Mouse (Mus musculus) kidney, embryonic 14.5 days (tissue): ENCODE results near the gene Dlg2. TPM values are rescaled to one million over a fixed set of nuclear protein-coding genes. Genes with fewer than 3 reads are reported as not detected.

Source experiments
- ATAC-seq: fragments of 200-750 bp; cut with Nextera tagmentation; 2 replicates; pipeline ENCODE4 v1.8.0; 2017; ENCODE audit warnings: moderate number of reproducible peaks, mild to moderate bottlenecking, moderate TSS enrichment, moderate library complexity; ENCODE audit not compliant: low FRiP score, low TSS enrichment
- H3K27ac ChIP-seq: fragments of 300-500 bp; sonication (generic); 2 replicates; pipeline ENCODE4 v1.5.1; 2014; ENCODE audit warnings: low read depth, mild to moderate bottlenecking, low read length, moderate library complexity, mixed read lengths
- H3K27me3 ChIP-seq: fragments of 300-500 bp; sonication (generic); 2 replicates; pipeline ENCODE4 v1.6.1; 2014; ENCODE audit warnings: mild to moderate bottlenecking, low read length; ENCODE audit not compliant: control insufficient read depth, insufficient read depth
- H3K36me3 ChIP-seq: fragments of 300-500 bp; sonication (generic); 2 replicates; pipeline ENCODE4 v1.6.1; 2014; ENCODE audit warnings: low read length, mixed read lengths; ENCODE audit not compliant: control insufficient read depth, insufficient read depth
- H3K4me1 ChIP-seq: fragments of 300-500 bp; sonication (generic); 2 replicates; pipeline ENCODE4 v1.6.1; 2014; ENCODE audit warnings: low read length, mixed read lengths; ENCODE audit not compliant: control insufficient read depth, insufficient read depth
- H3K4me2 ChIP-seq: fragments of 300-500 bp; sonication (generic); replicated peaks from 2 replicates; pipeline ENCODE4 v1.6.1; 2014; ENCODE audit warnings: low read depth, mild to moderate bottlenecking, low read length
- H3K4me3 ChIP-seq: fragments of 300-500 bp; sonication (generic); 2 replicates; pipeline ENCODE4 v1.5.1; 2014; ENCODE audit warnings: mild to moderate bottlenecking, low read length
- H3K9ac ChIP-seq: fragments of 300-500 bp; sonication (generic); 2 replicates; pipeline ENCODE4 v1.6.1; 2014; ENCODE audit warnings: low read depth, mild to moderate bottlenecking, low read length, moderate library complexity
- H3K9me3 ChIP-seq: fragments of 300-500 bp; sonication (generic); 2 replicates; pipeline ENCODE4 v1.6.1; 2016; ENCODE audit warnings: low read length; ENCODE audit not compliant: control insufficient read depth
- WGBS: fragments of 180-500 bp; shearing (Covaris S2); extraction: QIAGEN DNeasy Blood & Tissue Kit; methylation state at CpG from one replicate; pipeline ENCODE4 v1.1.7; 2014; 5-methylcytosine and 5-hydroxymethylcytosine counted together
- polyA plus RNA-seq: library from polyadenylated mRNA; unstranded; fragments of >200 nt; fragmentation: Nextera tagmentation; extraction: Ambion mirVana; gene quantifications from 2 replicates; pipeline ENCODE4 v1.2.1, GENCODE M21; 2014

The Dlg2 gene
- polyA plus RNA-seq, 1 experiment from 2014 or later = 0.97 TPM

GRCm38 (mm10) chr7:92277629-92278028 lies 1801.2 kb downstream of the Dlg2 start:
- Histone ChIP-seq H3K36me3 (no peaks in the 10 kb centered on the region), H3K27me3 (no peaks in the 10 kb centered on the region)
- WGBS = 68% methylated on average over 4 of the region's 4 CpGs

DNA sequence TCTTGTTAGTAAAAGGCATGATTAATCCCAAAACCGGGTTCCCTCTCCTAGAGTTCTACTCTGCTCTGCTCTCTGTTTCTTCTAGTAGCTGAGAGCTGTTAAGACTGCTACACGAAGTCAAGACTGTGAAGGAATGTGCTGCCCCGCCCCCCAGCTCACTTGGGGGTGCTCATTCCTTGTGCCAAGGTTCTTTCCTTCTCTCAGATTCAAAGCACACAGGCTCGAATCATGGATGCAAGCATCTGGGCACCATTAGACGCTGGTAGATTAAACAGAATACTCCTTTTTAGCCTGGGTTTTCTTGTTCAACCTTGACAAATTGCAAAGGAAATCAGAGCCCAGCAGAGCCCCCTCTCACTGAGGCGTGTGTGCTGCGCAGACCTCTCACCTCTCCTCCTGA lies 1804.5 kb downstream of the Dlg2 start:
- 34% methylated on average over 7 of the region's 7 CpGs for WGBS
- H3K9me3 ChIP-seq = no peaks in the 10 kb centered on the region

More at GRCm38 (mm10) chr7:92277629-92278028, 1801.2 kb downstream of the Dlg2 start:
- Histone ChIP-seq H3K9ac (no peak overlapping the region), H3K9me3 (no peaks in the 10 kb centered on the region), H3K4me1 (no peaks in the 10 kb centered on the region), H3K27ac (no peak overlapping the region), H3K4me2 (no peak overlapping the region), H3K4me3 (no peak overlapping the region)
- ATAC-seq = no peak

GRCm38 (mm10) chr7:92287058-92287457 lies 1810.6 kb downstream of the Dlg2 start:
- H3K4me2 ChIP-seq = no peak overlapping the region
- H3K27ac ChIP-seq = no peak overlapping the region
- 24% methylated on average over 1 of the region's 1 CpGs for WGBS
- H3K36me3 ChIP-seq = no peaks in the 10 kb centered on the region
- no peak overlapping the region for H3K4me3 ChIP-seq
- ATAC-seq = no peak
- no peaks in the 10 kb centered on the region for H3K9me3 ChIP-seq
- H3K27me3 ChIP-seq = no peaks in the 10 kb centered on the region
- H3K4me1 ChIP-seq = no peaks in the 10 kb centered on the region
- no peak overlapping the region for H3K9ac ChIP-seq

More for the DNA sequence above, 1804.5 kb downstream of the Dlg2 start:
- H3K4me3 ChIP-seq = no peak overlapping the region
- ATAC-seq = no peak
- no peaks in the 10 kb centered on the region for H3K4me1 ChIP-seq
- H3K9ac ChIP-seq = no peak overlapping the region
- no peaks in the 10 kb centered on the region for H3K36me3 ChIP-seq
- no peak overlapping the region for H3K27ac ChIP-seq
- H3K4me2 ChIP-seq = no peak overlapping the region
- H3K27me3 ChIP-seq = no peaks in the 10 kb centered on the region

- no peak overlapping the region for H3K9ac ChIP-seq
- H3K36me3 ChIP-seq = no peaks in the 10 kb centered on the region
- H3K27me3 ChIP-seq = no peaks in the 10 kb centered on the region
- no peaks in the 10 kb centered on the region for H3K4me1 ChIP-seq
- 92% methylated on average over 3 of the region's 3 CpGs for WGBS
- H3K4me3 ChIP-seq = no peak overlapping the region
- no peak overlapping the region for H3K27ac ChIP-seq
- ATAC-seq = no peak
- no peak overlapping the region for H3K4me2 ChIP-seq
- no peaks in the 10 kb centered on the region for H3K9me3 ChIP-seq
Measured at GRCm38 (mm10) chr7:92288814-92289213, 1812.3 kb downstream of the Dlg2 start.

DNA sequence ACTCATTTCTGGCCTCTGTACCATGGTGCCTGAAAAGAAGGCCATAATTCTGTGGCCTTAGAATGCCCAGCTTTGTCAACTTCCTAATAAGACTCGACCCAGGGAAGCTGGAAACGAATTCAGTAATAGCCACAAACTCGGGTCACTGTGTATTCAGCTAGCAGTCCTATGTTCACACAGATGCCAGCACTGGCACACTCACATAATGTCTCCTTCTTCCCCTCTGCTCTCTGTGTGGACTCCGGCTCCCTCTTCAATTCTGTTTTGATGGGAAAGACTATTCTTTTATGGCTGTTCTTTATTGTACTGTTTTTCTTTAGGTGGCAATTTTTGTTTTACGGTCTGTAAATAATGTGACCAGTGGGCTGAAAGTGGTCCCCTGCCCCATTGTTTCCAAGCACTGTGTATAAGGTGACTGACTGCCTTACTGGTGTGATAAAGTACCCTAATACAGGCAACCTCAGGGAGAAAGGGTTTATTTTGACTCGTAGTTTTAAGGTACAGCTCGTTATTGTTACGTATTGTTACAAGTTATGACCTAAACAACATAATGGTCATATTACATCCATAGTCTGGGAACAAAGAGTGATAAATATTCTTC lies 1816.5 kb downstream of the Dlg2 start:
- no peak overlapping the region for H3K4me2 ChIP-seq
- 64% methylated on average over 8 of the region's 8 CpGs for WGBS
- no peak overlapping the region for H3K4me3 ChIP-seq
- H3K27me3 ChIP-seq = no peaks in the 10 kb centered on the region
- H3K4me1 ChIP-seq = no peaks in the 10 kb centered on the region
- H3K36me3 ChIP-seq = no peaks in the 10 kb centered on the region
- H3K9me3 ChIP-seq = no peaks in the 10 kb centered on the region
- no peak for ATAC-seq
- no peak overlapping the region for H3K9ac ChIP-seq
- H3K27ac ChIP-seq = no peak overlapping the region

DNA sequence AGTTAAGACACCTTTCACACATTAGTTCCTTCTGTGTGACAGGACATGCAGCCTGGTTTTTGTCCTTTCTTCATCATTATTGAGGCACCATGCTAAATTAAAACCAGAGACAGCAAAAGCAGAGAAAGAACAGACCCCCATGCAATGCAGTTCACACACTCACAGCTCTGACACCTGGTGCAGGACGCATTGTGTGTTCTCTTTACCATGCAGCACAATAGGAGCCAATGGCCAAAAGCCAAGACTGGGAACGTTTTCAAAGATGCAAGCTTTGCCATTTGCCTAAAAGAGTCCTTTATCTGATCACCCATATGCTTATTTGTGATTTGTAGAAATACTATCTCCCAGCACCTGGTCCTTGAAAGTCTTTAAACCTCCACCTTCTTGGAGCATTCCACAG lies 1824.6 kb downstream of the Dlg2 start:
- no peaks in the 10 kb centered on the region for H3K4me1 ChIP-seq
- H3K9ac ChIP-seq = no peak overlapping the region
- H3K27ac ChIP-seq = no peak overlapping the region
- H3K27me3 ChIP-seq = no peaks in the 10 kb centered on the region
- 76% methylated on average over 2 of the region's 2 CpGs for WGBS
- no peak for ATAC-seq
- no peak overlapping the region for H3K4me2 ChIP-seq
- no peak overlapping the region for H3K4me3 ChIP-seq
- H3K36me3 ChIP-seq = no peaks in the 10 kb centered on the region
- H3K9me3 ChIP-seq = no peaks in the 10 kb centered on the region

DNA sequence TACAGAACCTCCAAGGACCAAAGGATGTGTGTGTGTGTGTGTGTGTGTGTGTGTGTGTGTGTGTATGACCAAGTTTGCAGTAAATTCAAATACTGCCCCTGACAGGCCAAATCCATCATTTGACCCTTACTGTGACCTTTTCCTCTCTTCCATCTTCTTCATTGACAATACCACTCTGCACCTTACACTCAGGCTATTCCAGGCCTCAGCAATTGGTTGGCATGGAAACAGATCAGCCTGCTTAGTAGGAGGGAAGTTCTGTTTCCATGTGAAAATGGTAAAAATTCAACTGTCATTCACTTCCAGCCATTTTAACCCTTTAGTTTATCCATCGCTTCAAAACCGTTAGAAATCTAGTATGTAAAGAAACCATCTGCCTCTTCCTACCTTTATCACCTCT lies 1831.2 kb downstream of the Dlg2 start:
- ATAC-seq = no peak
- WGBS = 91% methylated on average over 2 of the region's 2 CpGs

GRCm38 (mm10) chr7:92308168-92308567 lies 1831.7 kb downstream of the Dlg2 start:
- ATAC-seq = no peak
- WGBS = 83% methylated on average over 2 of the region's 2 CpGs
- no peaks in the 10 kb centered on the region for H3K4me1 ChIP-seq
- H3K36me3 ChIP-seq = no peaks in the 10 kb centered on the region
- no peak overlapping the region for H3K4me2 ChIP-seq
- no peaks in the 10 kb centered on the region for H3K27me3 ChIP-seq
- H3K9ac ChIP-seq = no peak overlapping the region
- no peak overlapping the region for H3K27ac ChIP-seq
- no peak overlapping the region for H3K4me3 ChIP-seq
- H3K9me3 ChIP-seq = no peaks in the 10 kb centered on the region

More for the DNA sequence above, 1831.2 kb downstream of the Dlg2 start:
- Histone ChIP-seq H3K27ac (no peak overlapping the region), H3K36me3 (no peaks in the 10 kb centered on the region), H3K9ac (no peak overlapping the region), H3K4me3 (no peak overlapping the region), H3K27me3 (no peaks in the 10 kb centered on the region), H3K9me3 (no peaks in the 10 kb centered on the region), H3K4me1 (no peaks in the 10 kb centered on the region), H3K4me2 (no peak overlapping the region)

GRCm38 (mm10) chr7:92316389-92316788 lies 1839.9 kb downstream of the Dlg2 start:
- H3K27me3 ChIP-seq = no peaks in the 10 kb centered on the region
- 82% methylated on average over 6 of the region's 6 CpGs for WGBS
- ATAC-seq = no peak

More at GRCm38 (mm10) chr7:92316389-92316788, 1839.9 kb downstream of the Dlg2 start:
- no peak overlapping the region for H3K4me2 ChIP-seq
- H3K9ac ChIP-seq = no peak overlapping the region
- no peak overlapping the region for H3K27ac ChIP-seq
- no peaks in the 10 kb centered on the region for H3K36me3 ChIP-seq
- H3K4me3 ChIP-seq = no peak overlapping the region
- no peaks in the 10 kb centered on the region; the same call in 1 of the 2 replicates for H3K9me3 ChIP-seq
- H3K4me1 ChIP-seq = no peaks in the 10 kb centered on the region
